Mouse (Mus musculus): Measurements from ENCODE around the gene Plpp1.

GRCm38 (mm10) chr13:112762548-112762947 is 38.0 kb upstream of the Plpp1 start:
- no peak for TF ChIP-seq POLR2A (IDR thresholded peaks at IDR 0.05; ENCODE audit: control insufficient read depth, extremely low read depth, insufficient read depth, low read length, poor library complexity)
- TF ChIP-seq CTCF (IDR thresholded peaks at IDR 0.05; ENCODE audit: borderline replicate concordance, control insufficient read depth, extremely low read depth, insufficient read depth, low read length, poor library complexity): no peak
